Comparison of ENCODE assay signal across 8 mouse cellular contexts in the genomic region with DNA sequence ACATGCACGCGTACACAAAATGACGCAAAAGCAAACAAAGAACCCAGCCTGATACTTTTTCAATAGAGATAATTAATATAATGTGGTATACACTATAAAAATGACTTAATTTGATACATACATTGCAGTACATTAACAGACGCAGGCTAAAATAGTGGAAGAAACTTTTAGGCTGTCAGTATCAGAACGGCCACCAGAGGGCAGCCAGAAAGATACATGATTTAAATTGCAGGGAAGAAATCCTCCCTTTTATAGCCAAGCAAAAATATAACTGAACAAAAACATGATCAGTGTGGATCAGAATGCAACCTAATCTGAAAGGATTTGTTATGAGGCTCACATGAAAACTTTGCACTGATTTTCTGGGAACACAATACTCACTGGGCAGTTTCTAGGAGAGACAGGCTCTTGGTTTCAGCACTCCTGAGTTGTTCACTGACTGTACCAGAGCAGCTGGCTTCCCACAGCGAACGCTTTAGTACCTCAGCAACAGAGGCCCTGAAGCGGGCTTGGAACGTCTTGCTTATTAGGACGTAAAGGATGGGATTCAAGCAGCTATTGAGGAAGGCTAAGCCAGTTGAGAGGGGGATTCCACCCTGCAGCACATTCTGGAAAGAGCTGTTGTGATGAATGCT. TPM values are rescaled to one million over a fixed set of nuclear protein-coding genes. Genes with fewer than 3 reads are reported as not detected.
DNase-seq lines count a peak whose midpoint lies in the region; ATAC-seq and TF ChIP-seq lines count a peak whose summit lies in the region.

No protein-coding gene starts in this region.

- no peak overlapping the region for H3K4me2 ChIP-seq in midbrain, embryonic 12.5 days (replicated peaks)

- no peaks in the 10 kb centered on the region; the same call in none of the 2 replicates for H3K4me1 ChIP-seq in heart, adult 2 months (ENCODE audit: control insufficient read depth, insufficient read depth, low read length)
- H3K4me1 ChIP-seq in heart, embryonic 10.5 days = peaks cover 6% of the 10 kb centered on the region; the same call in 1 of the 2 replicates
- H3K4me1 ChIP-seq in midbrain, embryonic 12.5 days = peaks cover 6% of the 10 kb centered on the region

- TF ChIP-seq POLR2A in heart, adult 2 months (IDR thresholded peaks at IDR 0.05; ENCODE audit: insufficient read depth, low read depth, low read length) = no peak

- H3K27ac ChIP-seq in heart, adult 2 months = no peak overlapping the region
- H3K27ac ChIP-seq in heart, embryonic 10.5 days = no peak overlapping the region
- 0 out of 2 replicates have a peak overlapping the region, but pooled peaks have one; percentile 10 for H3K27ac ChIP-seq in midbrain, embryonic 12.5 days (replicated peaks)

- no peak overlapping the region for H3K9ac ChIP-seq in heart, adult 2 months (ENCODE audit: low read depth, low read length)
- H3K9ac ChIP-seq in midbrain, embryonic 12.5 days (replicated peaks) = no peak overlapping the region

- H3K9me3 ChIP-seq in heart, embryonic 10.5 days = no peaks in the 10 kb centered on the region
- no peaks in the 10 kb centered on the region for H3K9me3 ChIP-seq in midbrain, embryonic 12.5 days

- no peak for ATAC-seq in midbrain, embryonic 12.5 days (ENCODE audit: low FRiP score, low read depth)

- no peaks in the 10 kb centered on the region for H3K79me2 ChIP-seq in heart, adult 2 months (replicated peaks; ENCODE audit: control insufficient read depth, insufficient read depth, low read length)

- peak; percentile 91 for TF ChIP-seq CTCF in heart, adult 2 months (IDR thresholded peaks at IDR 0.05)

- no peaks in the 10 kb centered on the region for H3K27me3 ChIP-seq in heart, adult 2 months (ENCODE audit: control insufficient read depth, insufficient read depth, low read length)
- H3K27me3 ChIP-seq in heart, embryonic 10.5 days (ENCODE audit: insufficient read depth, poor library complexity, severe bottlenecking) = no peaks in the 10 kb centered on the region
- H3K27me3 ChIP-seq in midbrain, embryonic 12.5 days = no peaks in the 10 kb centered on the region

- no peak for TF ChIP-seq EP300 in heart, adult 2 months (IDR thresholded peaks at IDR 0.05; ENCODE audit: insufficient read depth, low read depth, low read length)

- no peak overlapping the region for H3K4me3 ChIP-seq in heart, adult 2 months
- H3K4me3 ChIP-seq in heart, embryonic 10.5 days = no peak overlapping the region
- H3K4me3 ChIP-seq in midbrain, embryonic 12.5 days = no peak overlapping the region

- peaks cover 9% of the 10 kb centered on the region for H3K36me3 ChIP-seq in heart, adult 2 months (ENCODE audit: control insufficient read depth, insufficient read depth, low read length)
- H3K36me3 ChIP-seq in heart, embryonic 10.5 days = peaks cover 25% of the 10 kb centered on the region
- peaks cover 24% of the 10 kb centered on the region for H3K36me3 ChIP-seq in midbrain, embryonic 12.5 days

- DNase-seq in heart, adult 2 months = peak; percentile 34 to 63
- no peak for DNase-seq in heart, embryonic 10.5 days (ENCODE audit: low spot score)
- peak; percentile 24 to 57 for DNase-seq in CD8-positive naive resting alpha-beta T cell, adult 2 months (ENCODE audit: low read depth in 2 of 2, low spot score in 2 of 2)
- peak; percentile 37 for DNase-seq in cerebellum, adult 9-11 months
- DNase-seq in frontal cortex, postnatal 25 days (ENCODE audit: low spot score in 2 of 2) = peak; percentile 61 to 64
- DNase-seq in layer of hippocampus, postnatal 14 days (ENCODE audit: low spot score in 2 of 2) = peak; percentile 53 to 75
- DNase-seq in thymus, postnatal 14 days = peak; percentile 54

- intact Hi-C loops in heart, adult 2 months (cut with DNase I) = loop anchor here (5.0 to 10.0 kb wide), 2 partner anchors 55 to 302 kb away; no protein-coding TSS in a partner anchor

- WGBS in heart, adult 2 months = 56% methylated on average over 10 of the region's 10 CpGs
- 56% methylated on average over 10 of the region's 10 CpGs for WGBS in heart, embryonic 10.5 days
- 55% methylated on average over 10 of the region's 10 CpGs for WGBS in midbrain, embryonic 12.5 days

RNA-seq across cellular contexts. Expression of gene Ndufs1, which starts 6.1 kb away (rescaled TPM):
- 100 to 1,000 TPM; 746 to 840 TPM for total RNA-seq in heart, adult 2 months (2021)
- 295 and 563 TPM in 2 replicates for polyA plus RNA-seq in heart, adult 2 months (2012; rRNA removed)
- 223 and 344 TPM in 2 replicates for polyA plus RNA-seq in heart, embryonic 10.5 days (2016; fragmentation: Nextera tagmentation; extraction: Ambion mirVana)
- total RNA-seq in layer of hippocampus, postnatal 14 days (2021) = 100 to 1,000 TPM; 150 to 164 TPM
- polyA plus RNA-seq in midbrain, embryonic 12.5 days (2016; fragmentation: Nextera tagmentation; extraction: Ambion mirVana) = 128 and 133 TPM in 2 replicates

RNA-seq across cellular contexts. Expression of gene Eef1b2, which starts 6.1 kb away (rescaled TPM):
- 100 to 1,000 TPM; 414 to 481 TPM for total RNA-seq in heart, adult 2 months (2021)
- polyA plus RNA-seq in heart, adult 2 months (2012; rRNA removed) = 149 and 190 TPM in 2 replicates
- 410 and 531 TPM in 2 replicates for polyA plus RNA-seq in heart, embryonic 10.5 days (2016; fragmentation: Nextera tagmentation; extraction: Ambion mirVana)
- total RNA-seq in layer of hippocampus, postnatal 14 days (2021) = 100 to 1,000 TPM; 390 to 404 TPM
- polyA plus RNA-seq in midbrain, embryonic 12.5 days (2016; fragmentation: Nextera tagmentation; extraction: Ambion mirVana) = 359 and 380 TPM in 2 replicates

RNA-seq across cellular contexts. Expression of gene Gpr1, which starts 31.6 kb away (rescaled TPM):
- total RNA-seq in heart, adult 2 months (2021) = under 1 TPM; 0.16 to 0.50 TPM
- 0.31 and 0.88 TPM in 2 replicates for polyA plus RNA-seq in heart, adult 2 months (2012; rRNA removed)
- 0.15 and 0.34 TPM in 2 replicates for polyA plus RNA-seq in heart, embryonic 10.5 days (2016; fragmentation: Nextera tagmentation; extraction: Ambion mirVana)
- under 1 TPM; 0.19 to 0.28 TPM for total RNA-seq in layer of hippocampus, postnatal 14 days (2021)
- polyA plus RNA-seq in midbrain, embryonic 12.5 days (2016; fragmentation: Nextera tagmentation; extraction: Ambion mirVana) = 0.15 and 0.20 TPM in 2 replicates
